Mouse (Mus musculus) forebrain, embryonic 10.5 days (tissue): Measurements from ENCODE around the gene Rhox2b. TPM values are rescaled to one million over a fixed set of nuclear protein-coding genes. Genes with fewer than 3 reads are reported as not detected.
"Not testable (repeated sequence)": the region's sequence is repeated elsewhere in the genome, so short reads cannot be mapped to it uniquely, and the experiment has no call there.

ENCODE experiments used
- DNase-seq: peaks from one replicate; pipeline ENCODE4 v3.0.0-alpha.2; 2017; ENCODE audit warnings: low spot score; ENCODE audit errors: extremely low spot score
- H3K27ac ChIP-seq: fragments of 300-500 bp; sonication (generic); 2 replicates; pipeline ENCODE4 v1.5.1; 2016; ENCODE audit warnings: mild to moderate bottlenecking
- H3K27me3 ChIP-seq: fragments of 300-500 bp; sonication (generic); 2 replicates; pipeline ENCODE4 v1.6.1; 2016; ENCODE audit warnings: mild to moderate bottlenecking; ENCODE audit not compliant: poor library complexity, severe bottlenecking
- H3K36me3 ChIP-seq: fragments of 300-500 bp; sonication (generic); replicated peaks from 2 replicates; pipeline ENCODE4 v1.6.1; 2016; ENCODE audit warnings: mild to moderate bottlenecking, moderate library complexity
- H3K4me1 ChIP-seq: fragments of 300-500 bp; sonication (generic); 2 replicates; pipeline ENCODE4 v1.6.1; 2016
- H3K4me3 ChIP-seq: fragments of 300-500 bp; sonication (generic); 2 replicates; pipeline ENCODE4 v1.5.1; 2016; ENCODE audit warnings: mild to moderate bottlenecking, moderate library complexity
- H3K9me3 ChIP-seq: fragments of 300-500 bp; sonication (generic); 2 replicates; pipeline ENCODE4 v1.6.1; 2016; ENCODE audit warnings: mild to moderate bottlenecking, moderate library complexity
- WGBS: fragments of 180-500 bp; shearing (Covaris S2); methylation state at CpG from one replicate; pipeline ENCODE4 v1.1.7; 2016; 5-methylcytosine and 5-hydroxymethylcytosine counted together
- polyA plus RNA-seq: library from polyadenylated mRNA; unstranded; fragments of >200 nt; fragmentation: Nextera tagmentation; extraction: Ambion mirVana; gene quantifications from 2 replicates; pipeline ENCODE4 v1.2.1, GENCODE M21; 2016

Gene Rhox2b
- not detected in 2 replicates for polyA plus RNA-seq

- DNase-seq, H3K27me3 ChIP-seq, H3K27ac ChIP-seq, H3K4me1 ChIP-seq, H3K9me3 ChIP-seq, H3K36me3 ChIP-seq, H3K4me3 ChIP-seq: not testable (repeated sequence)
- WGBS, result no CpG with 5 or more reads among the region's 9 CpGs
Observed at GRCm38 (mm10) chrX:37411767-37412166, at the start of gene Rhox2b. TSS of gene Rhox2b (plus strand) at chrX:37412067.

GRCm38 (mm10) chrX:37379728-37380127, 32.1 kb upstream of the Rhox2b start, which contains the start of gene Rhox3a2:
TSS of gene Rhox3a2 (plus strand) at chrX:37380028.
- not testable (repeated sequence) for H3K27me3 ChIP-seq, DNase-seq, H3K27ac ChIP-seq, H3K4me1 ChIP-seq, H3K4me3 ChIP-seq, H3K36me3 ChIP-seq, H3K9me3 ChIP-seq
- WGBS, result no CpG with 5 or more reads among the region's 1 CpGs

- 90% methylated on average over 9 of the region's 16 CpGs for WGBS
- H3K27me3 ChIP-seq, H3K36me3 ChIP-seq, H3K4me1 ChIP-seq, H3K4me3 ChIP-seq, DNase-seq, H3K27ac ChIP-seq, H3K9me3 ChIP-seq: not testable (repeated sequence)
Observed at GRCm38 (mm10) chrX:37390548-37390947, 21.3 kb upstream of the Rhox2b start, which contains the start of gene Rhox4a2. TSS of gene Rhox4a2 (plus strand) at chrX:37390848.

GRCm38 (mm10) chrX:37432194-37432593, 20.3 kb downstream of the Rhox2b start, which contains the start of gene Rhox4b:
TSS of gene Rhox4b (plus strand) at chrX:37432494.
- 93% methylated on average over 15 of the region's 15 CpGs for WGBS
- H3K36me3 ChIP-seq, H3K27me3 ChIP-seq, DNase-seq, H3K4me1 ChIP-seq, H3K4me3 ChIP-seq, H3K9me3 ChIP-seq, H3K27ac ChIP-seq: not testable (repeated sequence)

- not testable (repeated sequence) for H3K27me3 ChIP-seq, H3K4me3 ChIP-seq, DNase-seq, H3K27ac ChIP-seq, H3K36me3 ChIP-seq, H3K9me3 ChIP-seq, H3K4me1 ChIP-seq
- WGBS, result 90% methylated on average over 8 of the region's 10 CpGs
Observed at GRCm38 (mm10) chrX:37453380-37453779, 41.5 kb downstream of the Rhox2b start, which contains the start of gene Rhox2c. TSS of gene Rhox2c (plus strand) at chrX:37453680.

GRCm38 (mm10) chrX:37458285-37458684, 46.4 kb downstream of the Rhox2b start, which contains the start of gene Rhox3c:
TSS of gene Rhox3c (plus strand) at chrX:37458585.
- not testable (repeated sequence) for H3K36me3 ChIP-seq, H3K4me1 ChIP-seq, H3K27ac ChIP-seq, DNase-seq, H3K4me3 ChIP-seq, H3K27me3 ChIP-seq, H3K9me3 ChIP-seq
- 98% methylated on average over 3 of the region's 4 CpGs for WGBS

Other genes with a start within 250 kb of the Rhox2b start
- 0.09 and 0.17 TPM in 2 replicates for gene Akap14, start 243.2 kb upstream of the Rhox2b start, polyA plus RNA-seq
- 376 and 385 TPM in 2 replicates for gene Ndufa1, start 220.9 kb upstream of the Rhox2b start, polyA plus RNA-seq
- gene Rnf113a1, start 220.8 kb upstream of the Rhox2b start, polyA plus RNA-seq, result 11.2 and 12.9 TPM in 2 replicates
- gene Gm9, start 201.0 kb upstream of the Rhox2b start, polyA plus RNA-seq, result not detected in 2 replicates
- not detected in 2 replicates for gene Rhox1, start 189.8 kb upstream of the Rhox2b start, polyA plus RNA-seq
- gene Rhox2a, start 167.1 kb upstream of the Rhox2b start, polyA plus RNA-seq, result not detected in 2 replicates
- not detected in 2 replicates for gene Rhox3a, start 162.1 kb upstream of the Rhox2b start, polyA plus RNA-seq
- gene Rhox4a, start 146.7 kb upstream of the Rhox2b start, polyA plus RNA-seq, result not detected in 2 replicates
- gene Rhox3a2, start 32.0 kb upstream of the Rhox2b start, polyA plus RNA-seq, result not detected in 2 replicates
- gene Rhox4a2, start 21.2 kb upstream of the Rhox2b start, polyA plus RNA-seq, result 0.27 and 0.32 TPM in 2 replicates
- gene Rhox4b, start 20.4 kb downstream of the Rhox2b start, polyA plus RNA-seq, result not detected in 2 replicates
- gene Rhox2c, start 41.6 kb downstream of the Rhox2b start, polyA plus RNA-seq, result 0.43 and 0.77 TPM in 2 replicates
- not detected in 2 replicates for gene Rhox3c, start 46.5 kb downstream of the Rhox2b start, polyA plus RNA-seq
- gene Rhox4c, start 68.3 kb downstream of the Rhox2b start, polyA plus RNA-seq, result not detected in 2 replicates
- gene Rhox2d, start 81.4 kb downstream of the Rhox2b start, polyA plus RNA-seq, result not detected in 2 replicates
- not detected in 2 replicates for gene Rhox4d, start 102.3 kb downstream of the Rhox2b start, polyA plus RNA-seq
- gene Rhox2e, start 118.4 kb downstream of the Rhox2b start, polyA plus RNA-seq, result not detected in 2 replicates
- gene Rhox3e, start 130.0 kb downstream of the Rhox2b start, polyA plus RNA-seq, result not detected in 2 replicates
- gene Rhox4e, start 145.3 kb downstream of the Rhox2b start, polyA plus RNA-seq, result not detected in 2 replicates
- 0.57 TPM in 1 of 2 replicates, not detected in the other for gene Rhox2f, start 159.3 kb downstream of the Rhox2b start, polyA plus RNA-seq
- not detected in 2 replicates for gene Rhox3f, start 168.9 kb downstream of the Rhox2b start, polyA plus RNA-seq
- gene Rhox4f, start 195.6 kb downstream of the Rhox2b start, polyA plus RNA-seq, result 0.17 TPM in 1 of 2 replicates, not detected in the other
- gene Rhox3g, start 216.5 kb downstream of the Rhox2b start, polyA plus RNA-seq, result not detected in 2 replicates
- gene Rhox2g, start 231.4 kb downstream of the Rhox2b start, polyA plus RNA-seq, result not detected in 2 replicates
- gene Rhox4g, start 239.3 kb downstream of the Rhox2b start, polyA plus RNA-seq, result not detected in 2 replicates